Mouse (Mus musculus) bone marrow macrophage, adult 2 months (primary cell): ENCODE results near the gene Aff1. TPM values are rescaled to one million over a fixed set of nuclear protein-coding genes. Genes with fewer than 3 reads are reported as not detected.

Experiments
- H3K27ac ChIP-seq: 2 replicates; pipeline ENCODE4 v1.5.1; 2012; ENCODE audit warnings: low read depth, low read length; ENCODE audit not compliant: insufficient read depth
- H3K4me1 ChIP-seq: 2 replicates; pipeline ENCODE4 v1.6.1; 2012; ENCODE audit warnings: low read length; ENCODE audit not compliant: control insufficient read depth, insufficient read depth
- H3K4me3 ChIP-seq: 2 replicates; pipeline ENCODE4 v1.5.1; 2012; ENCODE audit warnings: mild to moderate bottlenecking, low read length, moderate library complexity; ENCODE audit not compliant: insufficient read depth
- CTCF ChIP-seq: IDR thresholded peaks from 2 replicates; pipeline ENCODE4 v1.5.1; 2012; ENCODE audit warnings: low read depth, mild to moderate bottlenecking, low read length, moderate library complexity
- POLR2A ChIP-seq: IDR thresholded peaks from 2 replicates; pipeline ENCODE4 v1.6.1; 2012; ENCODE audit warnings: mild to moderate bottlenecking, low read depth, low read length, borderline replicate concordance
- polyA plus RNA-seq: library from polyadenylated mRNA; stranded (reverse); fragments of >200 nt; gene quantifications from 2 replicates; pipeline ENCODE4 v1.2.4, GENCODE M21; 2012; ENCODE audit not compliant: missing spikeins, insufficient read depth, insufficient read length

The Aff1 gene
- polyA plus RNA-seq, 1 experiment = 45.3 TPM

GRCm38 (mm10) chr5:103768961-103769360 lies 76.8 kb downstream of the Aff1 start:
- H3K4me1 ChIP-seq = peaks cover 40% of the 10 kb centered on the region
- H3K27ac ChIP-seq = no peak overlapping the region
- no peak overlapping the region for H3K4me3 ChIP-seq

GRCm38 (mm10) chr5:103769701-103770100 lies 77.5 kb downstream of the Aff1 start:
- no peak for TF ChIP-seq CTCF
- TF ChIP-seq POLR2A = no peak
- Histone ChIP-seq H3K4me1 (peaks cover 45% of the 10 kb centered on the region), H3K4me3 (no peak overlapping the region), H3K27ac (no peak overlapping the region)

More at GRCm38 (mm10) chr5:103768961-103769360, 76.8 kb downstream of the Aff1 start:
- TF ChIP-seq CTCF (no peak), POLR2A (no peak)

DNA sequence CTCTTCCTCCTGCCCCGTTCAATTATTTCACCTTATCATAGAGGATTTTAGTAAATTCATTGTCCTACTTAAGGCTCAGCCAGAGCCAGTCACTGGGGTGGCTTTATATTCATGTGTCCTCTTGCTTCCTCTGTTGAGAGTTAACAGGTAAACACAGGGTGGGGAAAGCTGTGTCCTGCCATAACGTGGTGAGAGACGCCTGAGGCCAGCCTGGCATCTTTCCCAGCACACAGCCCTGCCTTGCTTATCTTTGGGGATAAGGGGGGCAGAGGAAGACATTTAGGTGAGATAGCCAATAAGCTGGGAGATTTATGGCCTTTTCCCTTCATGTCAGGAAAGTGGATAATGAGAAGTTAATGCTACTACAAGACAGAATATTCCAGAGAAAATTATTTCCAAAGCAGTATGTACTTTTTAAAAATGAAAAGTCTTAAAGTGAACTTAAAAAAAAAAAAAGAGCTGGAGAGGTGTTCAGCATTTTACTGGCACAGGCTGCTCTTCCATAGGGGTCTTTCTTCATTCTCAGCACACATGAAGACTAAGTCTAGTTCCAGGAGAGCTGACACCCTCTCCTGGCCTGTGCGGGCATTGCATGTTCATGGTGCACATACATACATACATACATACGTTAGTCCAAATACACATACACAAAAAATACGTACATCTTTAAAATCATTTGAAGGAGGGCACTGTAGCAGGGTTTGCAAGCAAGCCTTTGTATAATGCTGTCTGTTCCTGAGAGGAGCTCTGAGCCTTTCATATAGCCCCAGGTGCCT lies 78.5 kb downstream of the Aff1 start:
- no peak for TF ChIP-seq POLR2A
- TF ChIP-seq CTCF = no peak
- Histone ChIP-seq H3K27ac (no peak overlapping the region), H3K4me3 (no peak overlapping the region), H3K4me1 (peaks cover 54% of the 10 kb centered on the region)

GRCm38 (mm10) chr5:103771380-103771779 lies 79.2 kb downstream of the Aff1 start:
- Histone ChIP-seq H3K27ac (no peak overlapping the region), H3K4me1 (peaks cover 60% of the 10 kb centered on the region)

GRCm38 (mm10) chr5:103772252-103772651 lies 80.1 kb downstream of the Aff1 start:
- TF ChIP-seq CTCF (no peak), POLR2A (no peak)
- H3K4me1 ChIP-seq = peaks cover 58% of the 10 kb centered on the region
- no peak overlapping the region for H3K4me3 ChIP-seq
- H3K27ac ChIP-seq = 0 out of 2 replicates have a peak overlapping the region, but pooled peaks have one; percentile 6

More at GRCm38 (mm10) chr5:103771380-103771779, 79.2 kb downstream of the Aff1 start:
- TF ChIP-seq POLR2A (no peak), CTCF (no peak)
- H3K4me3 ChIP-seq = no peak overlapping the region

DNA sequence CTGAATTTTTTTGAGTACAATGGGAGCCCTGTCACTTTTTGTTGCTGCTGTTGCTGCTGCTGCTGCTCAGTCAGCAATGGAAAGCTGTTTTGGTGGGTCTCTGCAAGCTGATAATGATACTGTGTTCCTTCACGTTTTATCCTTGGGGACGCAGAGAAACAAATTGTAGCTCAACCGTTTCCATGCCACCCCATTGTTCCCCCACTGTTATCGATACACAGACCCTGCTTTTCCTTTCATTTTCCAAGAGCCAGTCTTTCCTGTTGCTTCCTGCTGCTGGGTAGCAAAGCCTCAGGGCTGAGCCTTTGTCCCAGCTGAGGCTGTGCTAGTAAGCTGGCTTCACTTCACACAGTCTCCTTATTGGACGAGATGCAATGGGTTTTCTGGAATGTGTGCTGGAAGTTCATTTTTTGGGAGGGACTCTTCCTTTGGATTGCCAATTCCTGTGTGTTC lies 81.0 kb downstream of the Aff1 start:
- no peak for TF ChIP-seq POLR2A
- no peak for TF ChIP-seq CTCF
- Histone ChIP-seq H3K27ac (no peak overlapping the region), H3K4me1 (peaks cover 56% of the 10 kb centered on the region), H3K4me3 (no peak overlapping the region)

GRCm38 (mm10) chr5:103774703-103775333 lies 82.6 kb downstream of the Aff1 start:
- peak overlapping the region; percentile 79 for H3K27ac ChIP-seq
- TF ChIP-seq CTCF (no peak), POLR2A (no peak)
- peaks cover 65% of the 10 kb centered on the region for H3K4me1 ChIP-seq
- H3K4me3 ChIP-seq = peak overlapping the region; percentile 19

DNA sequence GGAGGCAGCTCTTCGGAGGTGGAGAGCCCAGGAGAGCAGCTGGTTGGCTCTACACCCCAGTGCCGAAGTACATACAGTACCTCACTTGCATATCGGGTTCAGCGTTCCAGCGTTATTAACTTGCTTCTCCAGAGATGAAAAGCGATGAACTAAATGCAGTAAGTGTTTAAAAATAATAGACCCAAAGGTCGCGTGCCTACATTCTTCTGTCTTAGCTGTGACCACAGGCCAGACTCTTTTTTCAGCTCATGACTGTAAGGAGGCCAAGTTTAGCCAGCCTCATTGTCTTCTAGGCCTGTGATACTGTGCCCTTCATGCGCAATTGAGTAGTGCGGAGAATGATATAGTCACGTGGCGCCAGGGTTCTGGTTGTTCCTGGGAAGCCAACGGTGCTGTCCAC lies 83.3 kb downstream of the Aff1 start:
- H3K4me3 ChIP-seq = no peak overlapping the region
- H3K27ac ChIP-seq = peak overlapping the region; percentile 79; the same call in 1 of the 2 replicates
- TF ChIP-seq CTCF (no peak), POLR2A (no peak)
- H3K4me1 ChIP-seq = peaks cover 65% of the 10 kb centered on the region

- Histone ChIP-seq H3K4me3 (no peak overlapping the region), H3K4me1 (peaks cover 58% of the 10 kb centered on the region), H3K27ac (no peak overlapping the region)
- no peak for TF ChIP-seq CTCF
- TF ChIP-seq POLR2A = no peak
Measured at GRCm38 (mm10) chr5:103776842-103777241, 84.7 kb downstream of the Aff1 start.

DNA sequence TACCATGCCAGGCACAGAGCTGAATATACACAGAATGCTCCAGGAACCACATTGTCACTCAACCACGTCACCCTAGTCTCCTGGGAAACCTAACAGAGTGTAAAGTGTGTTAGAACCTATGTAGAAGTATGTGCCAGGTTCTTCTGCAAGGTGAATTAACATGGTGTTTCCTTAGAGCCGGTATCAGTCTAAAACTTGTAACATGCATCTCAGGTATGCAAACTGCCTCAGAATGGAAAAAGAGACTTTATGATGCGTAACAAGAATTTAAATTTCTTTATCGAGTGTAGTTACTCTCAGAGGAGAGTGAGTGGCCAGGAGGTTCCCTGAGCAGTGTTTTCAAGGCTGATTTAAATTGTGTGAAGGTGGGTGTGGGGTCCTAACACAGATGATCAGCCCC lies 85.3 kb downstream of the Aff1 start:
- H3K4me3 ChIP-seq = no peak overlapping the region
- no peak for TF ChIP-seq POLR2A
- no peak for TF ChIP-seq CTCF
- H3K27ac ChIP-seq = no peak overlapping the region
- peaks cover 56% of the 10 kb centered on the region for H3K4me1 ChIP-seq
